8 mouse cellular contexts compared by ENCODE assay signal in the genomic region with DNA sequence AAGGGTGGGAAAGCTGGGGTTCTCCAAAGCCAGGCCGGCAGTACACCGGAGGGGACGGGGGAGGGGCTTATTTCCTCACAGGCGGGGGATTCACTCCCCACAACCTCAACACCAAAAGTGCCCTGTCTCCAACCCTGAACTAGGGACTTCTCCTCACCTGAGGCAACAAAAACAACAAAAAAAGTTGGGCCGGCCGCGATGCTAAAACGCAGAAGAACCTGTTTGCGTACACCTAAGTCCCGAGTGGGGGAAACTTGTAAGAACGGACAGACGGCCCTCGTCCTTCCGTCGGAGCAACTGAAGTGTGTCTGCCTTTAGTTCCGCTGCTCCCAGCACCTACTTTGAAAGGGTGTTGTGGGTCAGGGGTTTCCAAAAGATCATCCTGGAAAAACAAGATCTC. TPM values are rescaled to one million over a fixed set of nuclear protein-coding genes. Genes with fewer than 3 reads are reported as not detected.
A peak's percentile ranks its signal among the peaks of the same experiment; 100 is the strongest.
DNase-seq lines count a peak whose midpoint lies in the region; ATAC-seq lines count a peak whose summit lies in the region.

No protein-coding gene starts in this region.

- H3K27me3 ChIP-seq in hindbrain, embryonic 15.5 days = no peaks in the 10 kb centered on the region

- 1% methylated on average over 16 of the region's 16 CpGs for WGBS in hindbrain, embryonic 15.5 days

- peak overlapping the region; percentile 42 for H3K9ac ChIP-seq in hindbrain, embryonic 15.5 days

- intact Hi-C loops in left cerebral cortex, postnatal 10 days (cut with DNase I) = loop anchor here (10.0 kb wide), 1 partner anchor 397 kb away; the partner anchor contains the start of gene Bdnf

- peak overlapping the region; percentile 65 for H3K4me2 ChIP-seq in hindbrain, embryonic 15.5 days

- H3K4me1 ChIP-seq in hindbrain, embryonic 15.5 days (replicated peaks) = peaks cover 20% of the 10 kb centered on the region

- H3K4me3 ChIP-seq in hindbrain, embryonic 15.5 days = peak overlapping the region; percentile 47

- no peak for ATAC-seq in hindbrain, embryonic 15.5 days (ENCODE audit: low FRiP score, low read depth)
- peak; percentile 43 for ATAC-seq in megakaryocyte, adult 5-6 weeks (ENCODE audit: poor library complexity, severe bottlenecking)

- peak overlapping the region; percentile 38; the same call in 1 of the 2 replicates for H3K27ac ChIP-seq in hindbrain, embryonic 15.5 days (replicated peaks)

- peak; percentile 20 for DNase-seq in T-cell, adult 2 months (ENCODE audit: low spot score)
- peak; percentile 60 to 61 for DNase-seq in cerebellum, postnatal 10 days
- DNase-seq in frontal cortex, postnatal 14 days (ENCODE audit: low spot score in 2 of 2) = peak; percentile 8
- peak; percentile 3 to 42 for DNase-seq in left cerebral cortex, postnatal 10 days (ENCODE audit: extremely low spot score in 1 of 2, low spot score in 2 of 2)
- DNase-seq in right cerebral cortex, postnatal 10 days (ENCODE audit: low spot score in 2 of 2) = peak; percentile 38 to 42
- peak; percentile 37 for DNase-seq in urinary bladder, postnatal 25 days (ENCODE audit: low spot score)

- H3K36me3 ChIP-seq in hindbrain, embryonic 15.5 days = no peaks in the 10 kb centered on the region

- no peaks in the 10 kb centered on the region for H3K9me3 ChIP-seq in hindbrain, embryonic 15.5 days

RNA-seq across cellular contexts. Expression of gene Kif18a, which starts 2.5 kb away (rescaled TPM):
- polyA plus RNA-seq in hindbrain, embryonic 15.5 days (2015; fragmentation: Nextera tagmentation; extraction: Ambion mirVana) = 5.6 and 8.1 TPM in 2 replicates
- total RNA-seq in left cerebral cortex, postnatal 10 days (2021) = 1 to 10 TPM; 1.7 to 2.0 TPM
- total RNA-seq in megakaryocyte, adult 5-6 weeks (2015) = 20.7 and 28.0 TPM in 2 replicates
- 26.7 and 27.6 TPM in 2 replicates for total RNA-seq in megakaryocyte, adult 5-6 weeks (2017)

RNA-seq across cellular contexts. Expression of gene Mettl15, which starts 2.5 kb away (rescaled TPM):
- 11.5 and 12.3 TPM in 2 replicates for polyA plus RNA-seq in hindbrain, embryonic 15.5 days (2015; fragmentation: Nextera tagmentation; extraction: Ambion mirVana)
- total RNA-seq in left cerebral cortex, postnatal 10 days (2021) = 1 to 10 TPM; 5.9 to 6.5 TPM
- total RNA-seq in megakaryocyte, adult 5-6 weeks (2015) = 7.5 and 8.8 TPM in 2 replicates
- total RNA-seq in megakaryocyte, adult 5-6 weeks (2017) = 3.9 and 5.1 TPM in 2 replicates

Comparison
In these comparisons a context has a peak if more than half of its experiments do, and no peak if none do; other contexts are left out.
1. DNase-seq: peak in every context shown above with its lines; median percentile 60 in cerebellum, postnatal 10 days; 40 in right cerebral cortex, postnatal 10 days; 37 in urinary bladder, postnatal 25 days; 22 in left cerebral cortex, postnatal 10 days; 20 in T-cell, adult 2 months; 8 in frontal cortex, postnatal 14 days.
2. RNA of gene Kif18a, which starts 2.5 kb away (total RNA-seq): 20.7 to 28.0 TPM in megakaryocyte, adult 5-6 weeks; 1.7 to 2.0 TPM in left cerebral cortex, postnatal 10 days; every median in the first group is over 4 times any median in the second.